Mouse (Mus musculus) urinary bladder, postnatal 14 days (tissue): Measurements from ENCODE around the gene Abtb1.

Experiments
- DNase-seq: peaks from one replicate; pipeline ENCODE4 v3.0.0; 2021; ENCODE audit warnings: low spot score

Gene Abtb1

DNA sequence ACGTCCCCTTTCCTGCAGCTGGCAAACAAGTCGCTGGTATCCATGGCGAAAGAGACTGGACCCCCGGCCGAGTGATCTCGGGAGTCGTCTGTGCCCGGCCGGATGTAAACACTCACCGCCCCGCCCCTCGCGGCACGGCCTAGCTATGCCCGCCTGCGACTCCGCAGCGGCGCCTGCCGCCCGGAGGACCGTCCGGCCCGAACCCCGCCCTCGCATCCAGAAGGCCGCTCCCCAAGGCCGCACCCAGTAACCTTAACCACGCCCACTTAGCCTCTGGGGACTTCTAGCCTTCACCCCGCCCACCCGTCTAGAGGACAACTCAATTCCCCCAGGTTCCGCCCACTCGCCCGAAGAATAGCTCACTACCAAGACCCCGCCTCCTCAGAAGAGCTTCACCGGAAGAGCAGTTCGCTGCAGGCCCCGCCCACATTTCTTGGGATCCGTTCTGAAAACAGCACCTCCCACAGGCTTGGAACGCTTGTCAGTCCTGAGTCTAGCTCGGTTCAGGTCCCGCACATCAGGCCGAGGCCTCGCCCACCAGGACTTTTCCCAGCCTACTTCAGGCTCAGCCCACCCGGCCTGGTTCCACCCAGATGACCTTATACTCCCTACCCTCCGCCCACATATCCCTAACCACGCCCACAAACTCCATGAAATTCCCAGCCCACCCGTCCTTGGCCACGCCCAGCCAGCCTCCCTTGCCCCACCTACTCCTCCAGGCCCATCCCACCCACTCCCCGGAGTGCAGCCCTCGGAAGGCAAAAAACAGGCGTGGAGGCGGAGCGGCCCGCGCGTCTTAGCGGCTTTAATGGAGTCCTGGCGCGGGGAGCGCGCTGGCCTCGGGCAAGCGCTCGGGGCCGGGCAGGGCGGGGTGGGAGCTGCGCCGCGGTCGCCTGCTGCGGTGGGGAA is at the start of gene Abtb1:
Gene Abtb1, minus strand, starts transcription at position 204 of the 909 bp plus-strand sequence.
- peak; percentile 100 for DNase-seq

DNA sequence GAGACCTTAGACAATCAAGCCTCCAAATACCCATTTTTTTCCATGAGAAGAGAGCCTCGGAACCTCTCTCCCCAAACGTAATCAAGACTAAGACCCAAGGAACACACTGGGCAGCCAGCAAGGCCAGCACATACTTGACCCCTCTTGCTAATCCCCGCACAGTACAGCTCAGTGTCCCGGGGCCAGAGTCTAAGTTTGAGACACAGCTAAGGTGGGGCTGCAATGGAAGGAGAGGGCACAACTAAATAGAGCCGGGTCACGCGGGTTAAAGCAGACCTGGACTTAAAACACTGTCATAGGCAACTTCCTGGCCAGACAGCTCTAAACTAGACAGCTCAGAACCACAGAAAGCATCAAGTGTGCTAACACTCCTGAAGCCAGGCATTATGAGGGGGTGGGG is 49.0 kb upstream of the Abtb1 start:
- no peak for DNase-seq

DNA sequence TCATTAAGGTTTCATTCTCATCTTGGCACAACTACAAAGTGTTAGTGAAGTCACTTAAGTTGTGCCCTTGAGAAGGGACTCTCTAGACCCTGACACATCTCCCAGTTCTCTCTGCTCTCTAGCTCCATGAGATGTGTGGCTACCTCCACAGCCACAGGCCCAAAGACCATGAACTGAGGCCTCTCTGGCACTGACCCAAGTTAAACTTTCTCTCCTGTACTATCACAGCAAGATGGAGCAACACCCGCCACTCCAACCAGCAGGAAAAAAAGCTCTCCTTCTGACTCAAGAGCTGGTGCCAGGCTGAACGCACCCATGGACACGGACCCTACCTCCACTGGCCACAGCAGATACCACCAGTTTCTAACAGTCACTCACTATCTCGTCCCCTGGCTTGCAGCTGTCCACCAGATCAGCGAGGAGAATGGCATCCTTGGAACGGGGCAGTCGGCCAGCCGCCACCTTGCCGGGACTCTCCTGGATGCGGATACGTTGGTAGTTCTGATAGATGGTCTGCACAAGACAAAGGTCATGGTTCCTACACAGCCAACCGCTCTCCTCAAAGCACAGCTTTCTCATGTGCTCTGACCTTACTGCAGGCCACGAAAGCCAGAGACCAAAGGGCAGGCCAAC is 47.7 kb upstream of the Abtb1 start:
- DNase-seq, result no peak

DNA sequence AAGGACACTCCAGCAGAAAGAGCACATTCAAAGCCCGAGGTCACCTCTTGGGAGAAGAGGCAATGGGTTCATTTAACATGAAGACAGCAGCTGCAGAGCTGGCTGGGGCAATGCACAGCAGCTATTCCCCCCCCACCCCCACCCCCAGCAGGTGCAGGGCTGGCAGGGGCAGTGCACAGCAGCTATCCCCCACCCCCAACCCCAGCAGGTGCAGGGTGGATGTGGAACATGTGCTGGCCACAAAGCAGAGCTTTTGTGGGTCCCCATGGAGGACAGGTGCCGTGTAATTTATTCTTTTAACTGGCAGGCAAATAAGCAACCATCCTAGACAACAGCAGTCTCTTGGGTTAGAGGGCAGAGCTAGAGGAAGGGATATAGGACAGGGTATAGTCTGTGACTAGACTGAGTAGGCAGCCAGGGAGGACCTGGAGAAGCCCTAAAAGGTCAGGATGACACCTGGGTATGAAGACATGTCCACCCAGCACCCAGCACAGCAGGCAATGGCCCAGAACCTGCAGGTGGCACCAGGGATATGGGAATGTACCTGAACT is 44.7 kb upstream of the Abtb1 start:
- DNase-seq, result no peak

DNA sequence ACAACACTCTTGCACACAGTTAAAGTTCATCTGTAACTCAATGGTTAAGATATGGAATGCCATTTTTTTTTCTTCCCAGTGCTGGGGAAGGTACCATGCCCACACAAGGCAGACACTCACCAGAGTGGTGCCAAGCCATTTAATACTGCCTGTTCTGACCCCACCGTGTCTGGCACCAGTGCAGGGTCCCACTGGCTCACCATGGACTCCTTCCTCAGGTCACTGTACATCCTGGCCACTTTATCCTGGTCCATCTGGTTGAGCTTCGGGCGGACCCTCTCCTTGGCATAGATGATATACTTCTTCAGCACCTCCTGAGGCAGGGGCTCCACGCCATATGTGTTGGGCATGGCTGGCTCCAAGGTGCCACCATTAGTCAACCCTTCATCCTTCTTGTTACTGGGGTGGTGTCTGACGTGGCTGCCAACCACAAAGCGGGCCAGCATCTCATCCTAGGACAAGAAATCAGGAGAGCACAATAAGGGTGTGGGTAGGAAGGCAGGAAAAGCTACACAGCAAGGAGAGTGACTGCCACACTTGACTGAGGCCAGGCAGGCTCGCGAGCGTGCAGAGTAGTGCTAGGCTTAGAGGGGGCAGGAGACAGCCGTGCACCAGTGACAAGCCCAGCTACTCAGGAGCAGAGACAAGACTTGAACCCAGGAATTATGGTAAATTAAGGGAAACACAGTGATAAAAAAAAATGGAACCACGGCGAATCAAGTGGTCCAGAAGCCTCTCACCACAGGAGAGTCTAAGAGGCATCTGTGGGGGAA is 44.0 kb upstream of the Abtb1 start:
- no peak for DNase-seq

DNA sequence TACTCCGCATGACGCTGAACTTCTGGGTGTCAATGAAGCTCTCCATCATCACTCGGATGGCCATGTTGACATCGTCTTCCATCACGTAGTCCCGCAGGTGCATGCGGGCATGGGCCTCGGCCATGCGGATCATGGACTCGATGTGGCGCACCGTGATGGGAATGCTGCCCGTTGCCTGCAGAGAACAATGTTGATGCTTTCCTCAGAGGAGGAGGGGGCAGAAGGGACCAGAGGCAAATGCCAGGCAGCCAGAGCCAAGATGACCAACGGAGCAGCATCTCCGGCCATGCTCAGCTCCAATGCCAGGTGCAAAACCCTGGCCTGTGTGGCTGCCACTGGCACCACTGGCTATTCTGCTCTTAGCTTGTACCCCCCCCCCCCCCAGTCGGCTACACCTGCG is 42.9 kb upstream of the Abtb1 start:
- DNase-seq, result no peak

DNA sequence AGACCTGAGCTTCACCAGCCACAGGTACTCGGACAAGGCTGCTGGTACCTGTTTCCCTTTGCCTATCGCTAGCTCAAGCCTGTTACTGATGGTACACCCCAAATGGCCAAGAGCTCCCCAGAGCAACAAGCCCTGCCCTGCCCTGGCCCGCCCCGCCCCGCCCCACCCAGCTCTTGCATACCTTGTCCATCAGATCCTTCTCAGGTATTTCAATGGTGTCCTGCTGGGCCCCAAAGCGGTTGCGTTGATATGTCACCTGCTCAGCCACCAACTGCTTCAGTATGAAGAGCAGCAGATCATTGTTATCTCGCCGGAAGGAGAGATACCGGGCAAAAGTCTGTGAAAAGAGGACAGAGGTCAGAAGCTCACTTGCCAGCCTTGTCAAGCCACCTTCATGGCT is 42.4 kb upstream of the Abtb1 start:
- no peak for DNase-seq

DNA sequence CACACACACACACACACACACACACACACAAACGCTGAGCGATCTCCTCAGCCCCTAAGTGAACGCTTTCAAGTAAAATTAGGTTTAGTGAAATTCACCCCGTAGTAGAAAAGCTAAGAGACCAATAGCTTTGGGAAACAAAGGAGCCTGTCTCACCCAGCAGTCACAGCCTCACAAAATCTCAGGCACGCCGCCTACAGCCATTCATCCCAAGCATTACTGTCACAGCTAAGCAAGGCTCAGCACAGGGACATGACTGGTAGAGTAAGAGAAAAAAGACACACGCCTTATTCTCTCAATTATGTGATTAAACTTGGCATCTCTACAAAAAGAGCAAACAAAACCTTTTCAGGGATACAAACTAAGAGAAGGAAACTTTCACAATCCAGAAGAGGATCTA is 39.5 kb upstream of the Abtb1 start:
- no peak for DNase-seq

DNA sequence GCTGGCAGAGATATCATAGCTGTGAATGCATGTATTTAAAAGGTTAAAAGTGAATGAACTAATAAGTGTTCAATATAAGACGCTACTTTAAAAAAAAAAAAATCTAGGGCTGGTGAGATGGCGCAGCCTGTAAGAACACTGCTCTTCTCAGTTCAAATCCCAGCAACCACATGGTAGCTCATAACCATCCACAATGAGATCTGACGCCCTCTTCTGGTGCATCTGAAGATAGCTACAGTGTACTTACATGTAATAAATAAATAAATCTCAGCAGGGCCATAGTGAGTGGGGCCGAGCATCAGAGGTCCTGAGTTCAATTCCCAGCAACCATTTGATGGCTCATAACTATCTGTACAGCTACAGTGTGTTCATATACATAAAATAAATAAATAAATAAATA is 37.7 kb upstream of the Abtb1 start:
- no peak for DNase-seq

DNA sequence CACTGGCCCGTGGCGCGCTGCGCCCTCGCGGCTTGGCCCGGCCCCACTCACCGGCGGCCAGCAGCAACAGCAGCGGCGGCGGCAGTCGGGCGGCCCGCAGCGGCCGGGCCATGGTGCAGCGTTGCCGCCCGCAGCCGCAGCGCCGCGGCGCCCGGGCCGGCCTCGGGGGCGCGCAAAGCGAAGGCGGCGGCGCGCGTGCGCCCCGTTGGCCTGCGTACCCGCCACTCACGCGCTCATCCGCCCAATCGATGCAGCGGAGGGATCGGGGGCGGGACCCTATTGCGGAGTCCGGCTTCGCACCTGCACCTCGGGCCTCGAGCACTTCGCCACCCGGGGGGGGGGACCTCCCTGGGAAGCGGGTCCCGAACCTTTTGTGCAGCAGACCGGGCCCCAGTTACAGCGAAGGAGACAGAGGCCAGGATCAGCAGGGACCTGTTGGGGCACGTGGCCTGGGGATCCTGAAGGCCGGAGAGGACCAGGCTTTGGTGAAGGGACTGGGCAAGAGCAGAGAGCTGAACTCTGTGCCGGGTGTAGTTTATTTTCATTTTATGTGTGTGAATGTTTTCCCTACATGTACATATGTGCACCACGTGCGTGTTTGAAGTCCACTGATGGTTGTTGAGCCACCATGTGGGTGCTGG is 33.2 kb upstream of the Abtb1 start, which contains the start of gene Podxl2:
Gene Podxl2, minus strand, starts transcription at position 177 of the 641 bp plus-strand sequence.
- DNase-seq, result peak; percentile 69

DNA sequence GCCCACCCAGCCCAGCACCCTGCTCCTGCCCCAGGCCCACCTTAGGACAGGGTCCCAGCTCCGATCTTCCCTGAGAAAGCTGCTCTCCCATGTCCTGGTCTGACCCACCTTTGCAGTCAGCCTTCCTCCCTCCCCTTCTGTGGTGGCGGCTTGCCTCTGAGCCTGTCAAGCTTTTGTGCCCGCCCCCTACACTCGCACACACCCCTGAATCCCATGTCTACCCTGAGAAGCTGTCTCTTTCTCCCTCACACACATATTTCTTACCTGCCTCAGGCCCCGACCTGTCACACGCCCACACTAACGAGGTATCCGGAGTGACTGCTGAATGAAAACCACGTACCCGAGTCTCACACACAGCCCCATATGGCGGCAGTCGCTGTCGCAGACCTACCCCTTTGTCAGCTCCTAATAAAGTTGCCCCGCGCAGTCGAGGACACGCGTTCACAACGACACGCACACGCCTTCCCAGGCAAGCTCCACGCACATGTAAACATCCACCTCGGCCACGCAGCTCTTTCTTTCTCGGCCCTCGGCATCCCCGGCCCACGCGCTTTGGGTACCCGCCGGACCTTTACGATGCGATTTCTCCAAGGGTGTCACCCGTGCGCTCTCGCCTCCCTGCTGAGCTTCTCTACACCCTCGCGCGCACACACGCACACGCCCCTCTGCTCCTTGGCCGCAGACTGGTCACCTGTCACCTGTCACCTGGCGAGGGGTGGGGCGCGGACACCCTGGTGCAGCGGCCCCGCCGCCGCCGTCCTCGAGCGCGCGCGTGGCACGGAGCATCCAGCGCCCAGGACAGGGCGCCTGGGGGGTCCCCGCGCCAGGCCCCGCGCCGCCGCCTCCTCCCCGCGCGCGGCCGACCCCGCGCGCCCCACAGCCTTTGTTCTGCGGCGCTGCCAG is 32.4 kb upstream of the Abtb1 start:
- no peak for DNase-seq

DNA sequence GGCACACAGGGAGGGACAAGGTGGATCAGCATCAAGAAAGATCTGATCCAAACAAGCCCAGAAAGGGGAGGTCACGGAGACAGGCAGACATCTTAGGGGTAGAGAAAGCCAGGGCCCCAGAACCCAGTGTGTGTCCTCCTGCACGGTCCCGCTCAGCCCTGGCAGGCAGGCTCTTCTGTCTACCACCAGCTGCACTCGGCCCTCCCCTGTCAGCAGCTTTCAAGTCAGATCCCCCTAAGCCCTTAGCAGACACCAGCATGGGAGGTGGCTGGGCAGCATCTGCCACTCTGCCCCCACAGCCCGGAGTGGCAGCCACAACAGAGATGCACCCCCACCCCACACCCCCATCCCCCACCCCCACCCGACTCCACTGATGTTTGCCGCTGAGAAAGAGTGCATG is 31.0 kb upstream of the Abtb1 start:
- DNase-seq, result no peak

DNA sequence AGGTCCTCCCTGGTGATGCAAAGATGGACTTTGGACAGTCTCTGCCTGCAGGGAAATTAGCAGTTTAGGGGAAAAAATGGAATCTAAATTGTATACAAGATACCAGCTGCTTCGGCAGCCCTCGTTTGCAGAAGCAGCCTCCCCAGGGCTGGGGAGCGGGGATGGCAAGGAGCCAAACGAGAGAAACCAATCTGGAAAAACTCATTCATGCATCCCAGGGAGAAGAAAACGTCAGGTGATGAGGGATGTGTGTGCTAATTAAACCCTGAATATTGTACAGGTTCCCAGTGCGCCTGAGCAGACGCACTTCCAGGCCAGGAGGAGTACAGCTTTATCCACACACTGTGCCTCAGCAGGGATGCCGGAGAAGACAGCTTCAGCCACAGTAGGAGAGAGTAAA is 29.8 kb upstream of the Abtb1 start:
- DNase-seq, result no peak

DNA sequence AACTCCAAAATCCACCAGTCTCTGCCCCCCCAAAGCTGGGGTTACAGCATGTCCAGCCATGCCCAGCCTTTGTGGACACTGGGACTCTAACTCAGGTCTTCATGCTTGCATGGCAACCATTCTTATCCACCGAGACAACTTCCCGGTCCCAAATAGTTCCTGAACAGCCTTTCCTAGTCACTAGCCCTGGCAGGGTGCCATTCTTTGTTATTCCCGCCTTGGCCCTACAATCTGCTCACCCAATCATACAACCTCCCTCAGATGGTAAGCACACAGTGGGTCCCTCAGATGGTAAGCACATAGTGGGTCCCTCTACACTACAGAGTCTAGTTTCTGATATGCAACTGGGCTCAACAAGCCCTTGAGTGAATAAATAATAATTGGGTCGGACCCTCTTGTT is 28.8 kb upstream of the Abtb1 start:
- no peak for DNase-seq

DNA sequence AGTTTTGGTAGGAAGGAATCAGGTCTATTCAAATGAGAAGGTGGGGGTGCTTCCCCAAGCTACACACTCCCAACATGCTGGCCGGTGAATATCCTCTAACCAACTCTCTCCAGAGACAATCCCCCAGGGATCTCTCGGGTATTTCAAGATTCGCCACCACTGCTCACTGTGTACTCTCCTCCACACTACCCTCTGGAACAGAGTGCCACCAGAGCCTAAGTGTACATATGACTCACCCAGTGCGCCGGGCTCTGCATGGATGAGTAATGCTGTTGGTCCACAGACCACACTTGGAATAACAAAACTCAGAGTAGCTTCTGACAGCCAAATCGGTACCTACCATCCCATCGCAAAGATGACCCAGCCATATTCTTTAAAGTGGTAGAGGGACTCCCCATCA is 27.7 kb upstream of the Abtb1 start:
- peak; percentile 50 for DNase-seq

DNA sequence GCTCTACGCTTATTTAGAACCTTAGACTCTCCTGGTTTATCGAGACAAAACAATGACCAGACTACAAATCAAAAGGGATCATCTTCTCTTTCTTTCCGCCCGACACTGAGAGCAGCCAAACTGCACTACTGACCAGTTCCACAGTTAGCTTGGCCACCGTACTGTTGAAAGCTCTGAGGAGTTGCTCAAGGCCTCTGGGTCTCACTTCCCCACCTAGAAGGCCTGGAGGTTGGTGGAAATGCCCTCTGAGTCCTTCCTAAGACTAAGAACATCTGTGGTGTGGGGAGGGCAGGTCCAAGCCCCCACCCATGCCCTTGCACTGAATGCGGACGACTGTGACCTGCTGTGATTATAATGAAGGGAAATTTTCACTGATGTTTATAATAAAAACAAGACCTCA is 23.9 kb upstream of the Abtb1 start:
- DNase-seq, result no peak

DNA sequence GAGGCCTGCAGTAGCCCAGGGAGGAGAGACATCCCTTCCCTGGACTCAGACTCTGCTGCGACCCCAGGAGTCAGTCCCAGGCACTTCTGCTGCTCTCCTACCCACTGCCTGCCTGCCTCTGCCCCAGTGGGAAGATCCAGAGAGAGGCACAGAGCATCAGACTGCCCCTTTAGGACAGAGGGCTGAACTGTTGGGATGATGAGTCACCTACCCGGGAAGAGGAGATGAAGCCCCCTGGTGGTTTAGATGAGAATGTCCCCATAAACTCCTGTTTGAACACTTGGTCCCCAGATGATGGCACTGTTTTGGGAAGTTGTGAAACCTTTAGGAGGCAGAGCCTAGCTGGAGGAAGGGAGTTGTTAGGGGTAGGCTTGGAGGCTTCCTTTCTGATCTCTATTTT is 19.1 kb upstream of the Abtb1 start:
- peak; percentile 55 for DNase-seq

DNA sequence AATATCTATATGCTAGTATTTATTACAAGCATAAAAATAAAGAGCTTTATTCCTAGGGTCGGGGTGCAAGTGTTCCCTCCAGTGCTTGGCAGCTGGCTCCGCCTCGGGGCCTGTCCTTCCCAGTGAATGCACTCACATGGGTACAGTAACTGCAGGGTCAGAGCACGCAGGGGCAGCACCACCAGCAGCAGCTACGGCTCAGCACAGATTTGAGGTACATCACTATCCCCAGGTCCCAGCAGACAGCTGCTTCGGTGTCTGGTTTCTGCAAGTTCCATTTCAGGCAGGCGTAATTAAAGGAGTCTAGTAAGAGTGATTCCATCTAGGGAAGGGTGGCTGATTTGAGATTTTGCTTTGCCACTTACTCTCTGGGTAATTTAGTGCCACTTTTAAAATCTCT is 16.6 kb upstream of the Abtb1 start:
- no peak for DNase-seq

DNA sequence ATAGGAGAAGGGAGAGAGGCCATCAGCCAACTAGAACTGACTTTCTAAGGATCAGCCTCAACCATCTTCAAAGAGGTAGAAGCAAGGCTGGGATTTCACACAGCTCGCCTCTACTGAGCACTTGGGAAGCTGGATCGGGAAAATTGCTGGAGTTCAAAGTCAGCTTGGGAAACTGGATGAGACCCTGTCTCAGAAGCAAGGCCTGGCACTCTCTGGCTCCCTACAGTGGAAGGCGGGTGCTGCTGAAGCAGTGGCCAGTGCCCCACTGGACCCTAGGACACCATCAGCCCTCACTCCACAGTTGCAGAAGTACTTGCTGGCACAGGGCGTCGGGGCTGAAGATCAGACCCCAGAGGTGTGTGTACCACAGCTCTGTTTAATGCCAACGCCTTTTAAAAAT is 16.0 kb upstream of the Abtb1 start:
- no peak for DNase-seq

DNA sequence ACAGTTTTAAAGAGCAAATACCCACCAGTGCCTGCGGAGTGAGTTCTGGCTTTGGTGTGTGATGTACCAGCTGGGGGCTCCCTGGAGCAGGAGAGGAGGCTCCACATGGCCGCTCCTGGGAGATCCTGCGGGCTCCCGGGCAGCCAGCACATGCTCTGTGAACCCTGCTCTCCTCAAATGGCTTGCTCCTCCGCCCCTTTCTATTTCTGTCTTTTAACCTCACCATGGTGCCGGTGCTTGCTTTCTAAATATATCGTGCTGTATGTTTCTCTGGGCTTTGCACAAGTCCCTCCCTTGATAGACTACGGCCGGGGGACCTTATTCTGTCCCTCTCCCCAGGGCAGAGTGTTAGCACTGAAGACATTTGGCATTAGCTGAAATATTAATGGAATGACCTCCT is 15.5 kb upstream of the Abtb1 start:
- DNase-seq, result no peak

DNA sequence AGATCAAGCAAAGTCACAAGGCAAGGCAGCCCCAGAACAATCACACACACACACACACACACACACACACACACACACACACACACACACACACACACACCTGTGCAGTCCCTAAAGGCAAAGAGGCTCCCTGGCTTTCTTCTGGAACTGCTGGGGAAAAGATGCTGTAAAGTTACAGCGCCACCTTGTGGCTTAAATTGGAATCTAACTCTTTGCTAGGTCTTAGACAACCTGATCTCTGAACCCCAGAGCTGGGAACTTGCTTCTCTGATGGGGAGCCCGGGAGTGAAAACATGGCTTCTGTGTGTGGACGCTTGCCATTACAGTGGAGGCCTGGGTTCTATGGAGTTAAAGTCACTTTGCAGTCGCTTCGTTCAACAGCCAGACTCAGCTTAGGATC is 13.9 kb upstream of the Abtb1 start:
- DNase-seq, result peak; percentile 69
